Mouse (Mus musculus): ENCODE results near the gene Cox10.

DNA sequence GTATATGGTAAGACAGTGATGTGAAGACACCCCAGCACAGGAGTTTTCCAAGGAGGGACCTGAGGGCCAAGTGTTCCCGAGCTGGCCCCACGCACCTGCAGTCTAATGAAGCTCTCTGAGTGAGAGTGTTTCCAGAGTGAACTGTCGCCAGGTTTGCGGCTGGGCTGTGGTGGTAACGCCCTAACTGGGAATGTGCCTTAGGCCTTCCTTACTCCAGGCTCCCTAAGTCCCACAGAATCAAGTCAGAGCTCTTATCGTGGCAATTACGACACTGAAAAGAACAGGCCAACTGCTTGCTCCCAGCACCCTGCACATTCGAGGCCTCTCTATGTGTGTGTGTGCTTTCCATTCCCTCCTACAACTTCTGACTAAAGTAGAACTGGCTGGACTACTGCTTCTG, 51.8 kb downstream of the Cox10 start:
- TF ChIP-seq GATA1 (IDR thresholded peaks at IDR 0.05; ENCODE audit: low read length) (no peak), TAL1 (IDR thresholded peaks at IDR 0.05; ENCODE audit: low read length) (no peak)
